Mouse (Mus musculus): ENCODE measurements at regions not wholly inside any gene's neighbourhood (a gene's known extent, or its start where the extent isn't known, plus 50 kb on each side); places are given as distances from the start of the nearest gene placed in this dataset.

GRCm38 (mm10) chr16:24154816-24155357 is 166.2 kb upstream of the Bcl6 start:
- no peak overlapping the region for H3K4me3 ChIP-seq (ENCODE audit: low read depth, low read length)
- WGBS, result 79% methylated on average over 4 of the region's 4 CpGs

GRCm38 (mm10) chr16:24153943-24154342 is 165.3 kb upstream of the Bcl6 start:
- Histone ChIP-seq H3K27me3 (ENCODE audit: control insufficient read depth, insufficient read depth, low read length) (no peaks in the 10 kb centered on the region), H3K36me3 (replicated peaks; ENCODE audit: control insufficient read depth, insufficient read depth, low read length) (no peaks in the 10 kb centered on the region), H3K27ac (ENCODE audit: low read depth) (no peak overlapping the region), H3K4me2 (ENCODE audit: low read depth, low read length) (no peak overlapping the region), H3K9ac (replicated peaks; ENCODE audit: low read depth, low read length) (no peak overlapping the region), H3K4me1 (ENCODE audit: control insufficient read depth, insufficient read depth) (no peaks in the 10 kb centered on the region), H3K9me3 (replicated peaks; ENCODE audit: control insufficient read depth, low read length) (no peaks in the 10 kb centered on the region), H3K4me3 (ENCODE audit: low read depth, low read length) (no peak overlapping the region)
- no peak for TF ChIP-seq EP300 (IDR thresholded peaks at IDR 0.05; ENCODE audit: low read depth)
- no peak for TF ChIP-seq CTCF (IDR thresholded peaks at IDR 0.05; ENCODE audit: low read depth)
- WGBS, result 65% methylated on average over 1 of the region's 1 CpGs
- DNase-seq (ENCODE audit: low spot score) (no peak), ATAC-seq (ENCODE audit: insufficient read depth, low read depth) (no peak)

More at GRCm38 (mm10) chr16:24154816-24155357, 166.2 kb upstream of the Bcl6 start:
- Histone ChIP-seq H3K27me3 (ENCODE audit: control insufficient read depth, insufficient read depth, low read length) (no peaks in the 10 kb centered on the region), H3K9ac (replicated peaks; ENCODE audit: low read depth, low read length) (no peak overlapping the region), H3K36me3 (replicated peaks; ENCODE audit: control insufficient read depth, insufficient read depth, low read length) (no peaks in the 10 kb centered on the region), H3K4me2 (ENCODE audit: low read depth, low read length) (no peak overlapping the region), H3K27ac (ENCODE audit: low read depth) (no peak overlapping the region), H3K9me3 (replicated peaks; ENCODE audit: control insufficient read depth, low read length) (no peaks in the 10 kb centered on the region), H3K4me1 (ENCODE audit: control insufficient read depth, insufficient read depth) (no peaks in the 10 kb centered on the region)
- TF ChIP-seq EP300 (IDR thresholded peaks at IDR 0.05; ENCODE audit: low read depth) (no peak), CTCF (IDR thresholded peaks at IDR 0.05; ENCODE audit: low read depth) (no peak)
- ATAC-seq (ENCODE audit: insufficient read depth, low read depth), result no peak
- no peak for DNase-seq (ENCODE audit: low spot score)

DNA sequence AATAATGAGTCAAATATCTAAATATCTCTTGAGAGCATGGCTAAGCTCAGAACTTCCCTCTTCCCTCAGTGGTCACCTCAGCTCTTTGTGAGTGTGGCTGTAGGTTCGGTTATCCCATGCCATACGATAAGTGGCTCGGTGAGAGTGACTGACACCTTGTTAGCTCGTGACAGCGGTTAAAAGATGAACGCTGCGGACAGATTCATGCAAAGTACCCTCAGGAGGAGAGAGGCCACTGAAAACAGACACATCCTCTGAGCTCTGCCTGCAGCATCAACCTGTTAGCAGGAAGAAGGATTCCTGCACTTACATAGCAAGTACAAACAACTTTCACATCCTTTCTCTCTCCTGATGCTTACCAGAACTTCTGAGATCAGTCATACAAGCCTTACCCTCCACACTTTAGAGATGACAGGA is 163.2 kb upstream of the Bcl6 start:
- DNase-seq (ENCODE audit: low spot score) (no peak), ATAC-seq (ENCODE audit: insufficient read depth, low read depth) (no peak)
- no peaks in the 10 kb centered on the region for H3K36me3 ChIP-seq (replicated peaks; ENCODE audit: control insufficient read depth, insufficient read depth, low read length)
- H3K9me3 ChIP-seq (replicated peaks; ENCODE audit: control insufficient read depth, low read length), result no peaks in the 10 kb centered on the region
- H3K4me2 ChIP-seq (ENCODE audit: low read depth, low read length), result peak overlapping the region; percentile 10; the same call in 1 of the 2 replicates
- no peaks in the 10 kb centered on the region for H3K4me1 ChIP-seq (ENCODE audit: control insufficient read depth, insufficient read depth)
- TF ChIP-seq EP300 (IDR thresholded peaks at IDR 0.05; ENCODE audit: low read depth) (no peak), CTCF (IDR thresholded peaks at IDR 0.05; ENCODE audit: low read depth) (no peak)
- no peak overlapping the region for H3K27ac ChIP-seq (ENCODE audit: low read depth)
- 21% methylated on average over 7 of the region's 7 CpGs for WGBS
- no peak overlapping the region for H3K4me3 ChIP-seq (ENCODE audit: low read depth, low read length)
- H3K9ac ChIP-seq (replicated peaks; ENCODE audit: low read depth, low read length), result no peak overlapping the region
- no peaks in the 10 kb centered on the region for H3K27me3 ChIP-seq (ENCODE audit: control insufficient read depth, insufficient read depth, low read length)

DNA sequence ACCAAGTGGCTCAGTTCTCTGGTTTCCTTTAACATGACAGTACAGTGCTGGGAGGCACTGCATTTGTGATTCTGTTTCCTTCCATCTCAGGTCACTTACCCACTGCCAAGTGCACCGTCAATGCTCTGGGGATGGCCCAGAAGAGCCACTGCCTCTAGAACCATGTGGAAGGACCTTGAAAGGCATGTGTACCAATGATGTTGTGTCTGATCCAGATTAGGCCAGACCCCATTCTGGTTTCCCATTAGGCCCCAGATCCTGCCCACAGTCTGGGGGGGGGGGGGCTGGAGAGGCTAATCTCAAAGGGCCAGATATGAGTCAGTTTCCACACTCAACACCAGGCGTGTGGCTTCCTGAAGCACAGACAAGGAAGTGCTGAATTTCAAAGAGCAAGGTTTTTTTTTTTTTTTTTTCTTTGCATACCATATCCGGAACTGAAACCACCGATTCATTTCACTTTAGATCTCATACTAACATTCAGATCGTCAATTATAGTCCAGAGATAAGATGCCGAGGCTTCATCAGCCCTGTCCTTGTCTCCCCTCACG is 162.6 kb upstream of the Bcl6 start:
- H3K36me3 ChIP-seq (replicated peaks; ENCODE audit: control insufficient read depth, insufficient read depth, low read length), result no peaks in the 10 kb centered on the region
- H3K27ac ChIP-seq (ENCODE audit: low read depth), result no peak overlapping the region
- TF ChIP-seq CTCF (IDR thresholded peaks at IDR 0.05; ENCODE audit: low read depth) (no peak), EP300 (IDR thresholded peaks at IDR 0.05; ENCODE audit: low read depth) (no peak)
- H3K4me1 ChIP-seq (ENCODE audit: control insufficient read depth, insufficient read depth), result no peaks in the 10 kb centered on the region
- H3K4me3 ChIP-seq (ENCODE audit: low read depth, low read length), result no peak overlapping the region
- DNase-seq (ENCODE audit: low spot score) (no peak), ATAC-seq (ENCODE audit: insufficient read depth, low read depth) (0 out of 2 replicates have a peak, but pooled peaks have one; percentile 8)
- H3K27me3 ChIP-seq (ENCODE audit: control insufficient read depth, insufficient read depth, low read length), result no peaks in the 10 kb centered on the region
- H3K4me2 ChIP-seq (ENCODE audit: low read depth, low read length), result peak overlapping the region; percentile 10; the same call in 1 of the 2 replicates
- 19% methylated on average over 7 of the region's 7 CpGs for WGBS
- H3K9ac ChIP-seq (replicated peaks; ENCODE audit: low read depth, low read length), result no peak overlapping the region
- H3K9me3 ChIP-seq (replicated peaks; ENCODE audit: control insufficient read depth, low read length), result no peaks in the 10 kb centered on the region

GRCm38 (mm10) chr16:24150512-24150911 is 161.9 kb upstream of the Bcl6 start:
- Histone ChIP-seq H3K4me2 (ENCODE audit: low read depth, low read length) (no peak overlapping the region), H3K36me3 (replicated peaks; ENCODE audit: control insufficient read depth, insufficient read depth, low read length) (no peaks in the 10 kb centered on the region), H3K4me1 (ENCODE audit: control insufficient read depth, insufficient read depth) (no peaks in the 10 kb centered on the region), H3K27me3 (ENCODE audit: control insufficient read depth, insufficient read depth, low read length) (no peaks in the 10 kb centered on the region), H3K9me3 (replicated peaks; ENCODE audit: control insufficient read depth, low read length) (no peaks in the 10 kb centered on the region), H3K9ac (replicated peaks; ENCODE audit: low read depth, low read length) (no peak overlapping the region), H3K4me3 (ENCODE audit: low read depth, low read length) (no peak overlapping the region), H3K27ac (ENCODE audit: low read depth) (no peak overlapping the region)
- DNase-seq (ENCODE audit: low spot score) (no peak), ATAC-seq (ENCODE audit: insufficient read depth, low read depth) (no peak)
- WGBS, result 70% methylated on average over 2 of the region's 2 CpGs
- TF ChIP-seq CTCF (IDR thresholded peaks at IDR 0.05; ENCODE audit: low read depth), result no peak
- no peak for TF ChIP-seq EP300 (IDR thresholded peaks at IDR 0.05; ENCODE audit: low read depth)

DNA sequence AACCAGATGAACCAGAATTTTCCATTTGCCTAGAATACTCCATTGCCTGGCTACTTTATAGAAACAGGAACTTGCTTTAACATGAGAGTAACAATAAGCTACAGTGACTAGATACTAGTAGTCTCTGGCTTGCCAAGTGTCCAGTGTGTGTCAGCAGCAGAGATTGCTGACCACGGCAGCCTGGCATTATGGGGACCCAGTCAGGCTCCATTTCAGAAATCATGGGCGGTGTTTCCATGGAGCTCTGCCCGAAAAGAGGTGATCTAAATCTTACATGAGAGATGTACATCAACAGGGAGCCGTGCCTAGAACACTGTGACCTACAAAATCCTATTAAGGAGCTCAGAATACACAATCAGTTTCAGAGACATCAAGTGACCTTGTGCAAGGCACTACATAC is 160.8 kb upstream of the Bcl6 start:
- TF ChIP-seq EP300 (IDR thresholded peaks at IDR 0.05; ENCODE audit: low read depth) (no peak), CTCF (IDR thresholded peaks at IDR 0.05; ENCODE audit: low read depth) (no peak)
- DNase-seq (ENCODE audit: low spot score) (no peak), ATAC-seq (ENCODE audit: insufficient read depth, low read depth) (no peak)
- H3K27ac ChIP-seq (ENCODE audit: low read depth), result no peak overlapping the region
- no peaks in the 10 kb centered on the region for H3K4me1 ChIP-seq (ENCODE audit: control insufficient read depth, insufficient read depth)
- no peak overlapping the region for H3K4me3 ChIP-seq (ENCODE audit: low read depth, low read length)
- no peaks in the 10 kb centered on the region for H3K27me3 ChIP-seq (ENCODE audit: control insufficient read depth, insufficient read depth, low read length)
- 82% methylated on average over 4 of the region's 4 CpGs for WGBS
- H3K4me2 ChIP-seq (ENCODE audit: low read depth, low read length), result no peak overlapping the region
- no peak overlapping the region for H3K9ac ChIP-seq (replicated peaks; ENCODE audit: low read depth, low read length)
- H3K9me3 ChIP-seq (replicated peaks; ENCODE audit: control insufficient read depth, low read length), result no peaks in the 10 kb centered on the region
- no peaks in the 10 kb centered on the region for H3K36me3 ChIP-seq (replicated peaks; ENCODE audit: control insufficient read depth, insufficient read depth, low read length)

All from heart, postnatal 0 days (tissue).